Mouse (Mus musculus) stomach, postnatal 0 days (tissue): ENCODE results near the gene Galnt7.

Experiments used
- CTCF ChIP-seq: IDR thresholded peaks from 2 replicates; pipeline ENCODE4 v1.5.1; 2016; ENCODE audit warnings: antibody characterized with exemption, low read depth, mild to moderate bottlenecking, moderate library complexity
- EP300 ChIP-seq: optimal IDR thresholded peaks from 2 replicates; pipeline ENCODE3; 2016; ENCODE audit warnings: antibody characterized with exemption

- TF ChIP-seq CTCF: no peak
- TF ChIP-seq EP300: no peak
Measured at GRCm38 (mm10) chr8:57615016-57615657, 37.7 kb downstream of the Galnt7 start.
